Mouse (Mus musculus): Measurements from ENCODE around the gene Otud4. TPM values are rescaled to one million over a fixed set of nuclear protein-coding genes. Genes with fewer than 3 reads are reported as not detected.

Gene Otud4
- polyA plus RNA-seq, 1 experiment from 2014 or later: 21.9 TPM

GRCm38 (mm10) chr8:79721537-79721936 is 82.1 kb downstream of the Otud4 start:
- DNase-seq (ENCODE audit: low spot score): no peak
- no peak overlapping the region for H3K4me3 ChIP-seq
- H3K36me3 ChIP-seq: peaks cover 55% of the 10 kb centered on the region

DNA sequence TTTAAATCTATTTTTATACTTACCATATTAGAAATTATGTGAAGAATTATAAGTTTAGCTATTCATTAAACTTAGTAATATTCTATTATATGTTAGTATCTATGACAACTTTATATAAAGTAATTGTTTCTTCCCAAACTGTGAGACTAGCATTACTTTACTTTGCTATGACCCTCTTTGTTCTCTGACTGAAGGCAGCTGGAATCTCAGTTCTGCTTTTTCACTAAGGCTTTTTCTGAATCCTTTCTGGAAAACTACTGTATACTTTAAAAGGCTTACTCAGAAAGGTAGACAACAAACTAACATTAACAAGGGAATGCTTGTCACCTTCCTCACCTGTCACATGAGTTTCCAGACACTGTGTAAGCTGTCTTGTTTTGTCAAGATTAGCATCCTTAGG is 83.9 kb downstream of the Otud4 start:
- DNase-seq (ENCODE audit: low spot score): no peak
- Histone ChIP-seq H3K4me1 (no peaks in the 10 kb centered on the region), H3K9me3 (no peaks in the 10 kb centered on the region), H3K27me3 (ENCODE audit: insufficient read depth, poor library complexity, severe bottlenecking) (no peaks in the 10 kb centered on the region), H3K36me3 (peaks cover 43% of the 10 kb centered on the region), H3K27ac (no peak overlapping the region), H3K4me3 (no peak overlapping the region)

More at GRCm38 (mm10) chr8:79721537-79721936, 82.1 kb downstream of the Otud4 start:
- Histone ChIP-seq H3K27ac (no peak overlapping the region), H3K9me3 (no peaks in the 10 kb centered on the region), H3K27me3 (ENCODE audit: insufficient read depth, poor library complexity, severe bottlenecking) (no peaks in the 10 kb centered on the region), H3K4me1 (no peaks in the 10 kb centered on the region)

- H3K36me3 ChIP-seq: peaks cover 43% of the 10 kb centered on the region
- no peak overlapping the region for H3K27ac ChIP-seq
- H3K27me3 ChIP-seq (ENCODE audit: insufficient read depth, poor library complexity, severe bottlenecking): no peaks in the 10 kb centered on the region
- H3K4me1 ChIP-seq: no peaks in the 10 kb centered on the region
- no peak overlapping the region for H3K4me3 ChIP-seq
- WGBS: 73% methylated on average over 3 of the region's 3 CpGs
- no peaks in the 10 kb centered on the region for H3K9me3 ChIP-seq
- DNase-seq (ENCODE audit: low spot score): no peak
These were observed 85.2 kb downstream of the Otud4 start for GRCm38 (mm10) chr8:79724589-79724988.

Other genes with a start within 250 kb of the Otud4 start
- 20.1 and 32.1 TPM in 2 replicates for gene Smad1, start 240.1 kb upstream of the Otud4 start, polyA plus RNA-seq (2016; fragmentation: Nextera tagmentation; extraction: Ambion mirVana)
- gene Abce1, start 72.1 kb downstream of the Otud4 start, polyA plus RNA-seq (2016; fragmentation: Nextera tagmentation; extraction: Ambion mirVana): 110 and 120 TPM in 2 replicates
- gene Anapc10, start 72.2 kb downstream of the Otud4 start, polyA plus RNA-seq (2016; fragmentation: Nextera tagmentation; extraction: Ambion mirVana): 26.0 and 34.5 TPM in 2 replicates